Mouse (Mus musculus) E14TG2a.4 (cell line): Measurements from ENCODE around the gene Spata6.

ENCODE experiments used
- CTCF ChIP-seq: conservative IDR thresholded peaks from 2 replicates; pipeline ENCODE4 v1.5.1; 2014; ENCODE audit warnings: low read length
- POU5F1 ChIP-seq: IDR thresholded peaks from 2 replicates; pipeline ENCODE4 v1.6.1; 2014; ENCODE audit warnings: low read length, borderline replicate concordance

GRCm38 (mm10) chr4:111683843-111684242 lies 35.9 kb upstream of the Spata6 start:
- TF ChIP-seq CTCF (no peak), POU5F1 (no peak)
